Comparison of ENCODE assay signal across 8 mouse cellular contexts in genomic region chr3:157109308-157109707, GRCm38 (mm10).
DNase-seq lines count a peak whose midpoint lies in the region; ATAC-seq and TF ChIP-seq lines count a peak whose summit lies in the region.

No protein-coding gene starts in this region.

- DNase-seq in 416B (ENCODE audit: low read depth) (peak; percentile 4), Patski (ENCODE audit: low read depth, low spot score) (no peak)
- DNase-seq in embryo, embryonic 10 days (ENCODE audit: low spot score), result peak; percentile 83
- peak; percentile 57 for DNase-seq in hindbrain, embryonic 10.5 days (ENCODE audit: low spot score)
- DNase-seq in layer of hippocampus, adult 9-10 months (ENCODE audit: low spot score), result peak; percentile 46
- DNase-seq in urinary bladder, postnatal 36 days (ENCODE audit: low spot score in 2 of 2), result peak; percentile 3 to 18
- no peak for DNase-seq in thymus, postnatal 36 days

- no peaks in the 10 kb centered on the region for H3K36me3 ChIP-seq in hindbrain, embryonic 10.5 days
- no peaks in the 10 kb centered on the region for H3K36me3 ChIP-seq in midbrain, embryonic 13.5 days

- no peak overlapping the region for H3K27ac ChIP-seq in hindbrain, embryonic 10.5 days
- H3K27ac ChIP-seq in midbrain, embryonic 13.5 days, result no peak overlapping the region

- no peaks in the 10 kb centered on the region for H3K9me3 ChIP-seq in hindbrain, embryonic 10.5 days
- no peaks in the 10 kb centered on the region for H3K9me3 ChIP-seq in midbrain, embryonic 13.5 days

- ATAC-seq in Patski, result no peak
- peak; percentile 91 for ATAC-seq in midbrain, embryonic 13.5 days

- in situ Hi-C loops in Patski (cut with MboI; ENCODE audit: low pct_unique_long_range_greater_than_20kb), result no loop called here

- POLR2A ChIA-PET in Patski (lab: Charles Lee), result no interaction called here

- no peaks in the 10 kb centered on the region for H3K27me3 ChIP-seq in Patski
- H3K27me3 ChIP-seq in hindbrain, embryonic 10.5 days (ENCODE audit: insufficient read depth, poor library complexity, severe bottlenecking), result no peaks in the 10 kb centered on the region
- no peaks in the 10 kb centered on the region for H3K27me3 ChIP-seq in midbrain, embryonic 13.5 days

- CTCF ChIA-PET in Patski (lab: Charles Lee), result no interaction called here

- peak; percentile 21 for TF ChIP-seq CTCF in Patski (IDR thresholded peaks at IDR 0.05)

- peaks cover 6% of the 10 kb centered on the region for H3K4me1 ChIP-seq in hindbrain, embryonic 10.5 days (replicated peaks)
- H3K4me1 ChIP-seq in midbrain, embryonic 13.5 days (replicated peaks), result no peaks in the 10 kb centered on the region

- no peak overlapping the region for H3K4me2 ChIP-seq in midbrain, embryonic 13.5 days (replicated peaks)

- H3K9ac ChIP-seq in midbrain, embryonic 13.5 days (replicated peaks), result no peak overlapping the region

- no peak overlapping the region for H3K4me3 ChIP-seq in hindbrain, embryonic 10.5 days
- H3K4me3 ChIP-seq in midbrain, embryonic 13.5 days (replicated peaks), result no peak overlapping the region

Comparison
In these comparisons a context has a peak if more than half of its experiments do, and no peak if none do; other contexts are left out.
1. DNase-seq: peak in 416B (single experiment), embryo, embryonic 10 days (single experiment), hindbrain, embryonic 10.5 days (single experiment), layer of hippocampus, adult 9-10 months (single experiment) and urinary bladder, postnatal 36 days (2 of 2); none in Patski (single experiment) and thymus, postnatal 36 days (0 of 2).